Mouse (Mus musculus) C2C12 (cell line): ENCODE data around the gene Nlk.

Experiments used
- CTCF ChIP-seq: IDR thresholded peaks from one replicate; pipeline ENCODE4 v1.5.1; 2011; ENCODE audit not compliant: control insufficient read depth, insufficient read depth, insufficient read length
- USF1 ChIP-seq: IDR thresholded peaks from one replicate; pipeline ENCODE4 v1.6.1; 2011; ENCODE audit warnings: low read depth, mild to moderate bottlenecking, control low read depth, moderate library complexity

GRCm38 (mm10) chr11:78741958-78742357, 44.8 kb upstream of the Nlk start:
- TF ChIP-seq CTCF (no peak), USF1 (no peak)
